Mouse (Mus musculus): Measurements from ENCODE around the gene Arhgef17.

DNA sequence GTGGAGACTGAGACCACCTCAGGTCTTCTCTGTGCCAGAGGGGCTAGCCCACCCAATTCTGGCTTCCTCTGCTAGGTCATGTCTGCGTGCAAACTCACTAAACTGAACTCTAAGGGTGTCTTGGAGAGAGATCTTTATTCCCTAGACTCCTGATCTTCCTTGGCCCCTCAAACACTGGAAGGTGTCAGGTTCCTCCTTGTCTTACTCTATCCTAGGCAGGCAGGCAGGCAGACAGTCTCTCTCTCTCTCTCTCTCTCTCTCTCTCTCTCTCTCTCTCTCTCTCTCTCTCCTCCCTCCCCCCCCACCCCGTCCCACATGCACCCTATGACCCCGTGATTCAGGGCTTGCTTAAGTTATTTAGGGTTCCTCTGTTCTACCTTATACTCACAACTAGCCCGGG is 69.6 kb downstream of the Arhgef17 start:
- TF ChIP-seq CTCF (IDR thresholded peaks at IDR 0.05; ENCODE audit: extremely low read depth, insufficient read length, insufficient replicate concordance, low read depth, low read length) = no peak
- TF ChIP-seq POLR2A (IDR thresholded peaks at IDR 0.05; ENCODE audit: low read depth, low read length) = no peak

Data from small intestine, adult 2 months (tissue).